Mouse (Mus musculus): Measurements from ENCODE around the gene Klf9.

Gene Klf9

DNA sequence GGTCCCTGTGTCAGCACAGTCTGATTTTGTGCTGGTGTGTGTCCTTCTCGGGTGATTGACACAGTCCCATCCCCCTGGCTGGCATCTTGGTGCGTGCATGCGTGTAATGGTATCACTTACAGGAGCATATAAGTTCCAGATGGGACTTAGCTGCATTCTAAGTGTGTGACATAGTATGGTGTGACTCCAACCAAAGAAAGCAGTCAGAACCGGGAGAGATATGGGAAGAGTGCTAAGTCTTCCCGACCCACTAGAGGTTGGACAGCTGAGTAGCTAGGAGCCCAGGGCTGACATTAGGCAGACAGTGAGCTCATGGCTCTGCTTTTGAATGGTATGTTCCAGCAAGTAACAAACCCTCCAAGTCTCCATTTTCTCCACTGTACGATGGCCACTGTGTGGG is 21.9 kb downstream of the Klf9 start:
- DNase-seq (ENCODE audit: low read depth, low spot score): no peak

DNA sequence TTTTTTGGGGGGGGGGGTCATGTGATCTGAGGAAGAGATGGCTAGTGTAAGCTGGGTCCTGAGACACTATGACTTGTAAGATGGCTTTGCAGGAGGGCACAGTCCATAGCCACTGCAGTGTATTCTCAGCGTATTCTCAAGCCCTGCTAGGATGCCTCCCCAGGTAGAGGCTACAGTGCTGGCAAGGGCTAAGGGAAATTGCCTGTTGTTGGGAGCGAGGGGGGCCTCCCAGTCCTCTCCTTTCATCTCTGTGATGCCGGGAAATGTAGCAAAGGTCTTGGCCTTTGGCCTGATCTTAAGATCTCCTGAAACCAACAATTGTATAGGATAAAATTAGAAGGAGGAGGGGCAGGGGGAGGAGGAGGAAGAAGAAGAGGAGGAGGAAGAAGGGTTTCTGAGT is 22.3 kb downstream of the Klf9 start:
- no peak for DNase-seq (ENCODE audit: low read depth, low spot score)

DNA sequence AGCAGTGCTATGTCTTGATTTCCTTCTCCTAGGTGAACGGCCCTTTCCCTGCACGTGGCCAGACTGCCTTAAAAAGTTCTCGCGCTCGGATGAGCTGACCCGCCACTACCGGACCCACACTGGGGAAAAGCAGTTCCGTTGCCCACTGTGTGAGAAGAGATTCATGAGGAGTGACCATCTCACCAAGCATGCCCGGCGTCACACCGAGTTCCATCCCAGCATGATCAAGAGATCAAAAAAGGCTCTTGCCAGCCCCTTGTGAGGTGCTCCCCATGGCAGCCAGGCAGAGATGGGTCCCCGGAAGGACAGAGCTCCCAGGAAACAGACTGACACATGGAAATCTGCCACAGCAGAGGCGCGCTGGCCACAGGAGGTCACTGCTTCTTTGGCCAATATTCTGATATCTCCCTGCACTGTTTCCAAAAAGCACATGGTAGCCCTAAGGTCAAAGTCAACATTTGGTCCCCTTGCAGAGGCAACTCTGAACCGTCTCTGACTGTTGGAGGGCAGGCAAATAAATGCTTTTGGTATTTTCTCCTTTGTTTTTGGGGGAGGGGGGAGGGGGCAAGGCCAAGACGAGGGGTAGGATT is 23.7 kb downstream of the Klf9 start:
- DNase-seq (ENCODE audit: low read depth, low spot score): no peak

DNA sequence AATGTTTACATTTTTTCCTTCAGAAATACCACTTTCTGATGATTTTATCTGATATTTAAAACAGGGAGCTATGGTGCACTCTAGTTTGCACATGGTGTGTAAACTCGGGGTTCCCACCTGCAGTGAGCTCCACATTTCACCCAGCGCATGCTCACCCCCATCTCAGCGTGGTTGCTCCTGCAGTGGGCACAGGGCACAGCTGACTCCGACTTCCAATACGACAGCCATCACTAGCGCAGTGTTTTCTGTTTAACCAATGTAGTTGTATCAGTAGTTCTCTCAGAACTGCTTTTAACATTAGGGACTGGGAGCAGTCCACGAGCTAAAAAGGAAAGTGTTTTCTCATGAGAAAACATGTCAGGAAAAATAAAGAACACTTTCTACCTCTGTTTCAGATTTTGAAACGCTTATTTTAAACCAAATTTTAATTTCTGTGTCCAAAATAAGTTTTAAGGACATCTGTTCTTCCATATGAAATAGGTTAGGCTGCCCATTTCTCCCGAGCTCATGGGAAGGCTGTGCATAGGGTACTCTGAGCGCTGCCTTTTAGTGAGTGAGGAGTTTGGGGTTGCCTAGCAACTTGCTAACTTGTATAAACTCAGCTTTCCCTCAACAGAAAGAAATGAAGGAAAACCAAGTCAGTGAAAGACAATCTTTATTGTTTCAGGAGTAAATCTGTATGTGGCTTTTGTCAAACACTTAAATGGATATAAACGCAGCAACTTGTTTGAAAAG is 25.7 kb downstream of the Klf9 start:
- no peak for DNase-seq (ENCODE audit: low read depth, low spot score)

DNA sequence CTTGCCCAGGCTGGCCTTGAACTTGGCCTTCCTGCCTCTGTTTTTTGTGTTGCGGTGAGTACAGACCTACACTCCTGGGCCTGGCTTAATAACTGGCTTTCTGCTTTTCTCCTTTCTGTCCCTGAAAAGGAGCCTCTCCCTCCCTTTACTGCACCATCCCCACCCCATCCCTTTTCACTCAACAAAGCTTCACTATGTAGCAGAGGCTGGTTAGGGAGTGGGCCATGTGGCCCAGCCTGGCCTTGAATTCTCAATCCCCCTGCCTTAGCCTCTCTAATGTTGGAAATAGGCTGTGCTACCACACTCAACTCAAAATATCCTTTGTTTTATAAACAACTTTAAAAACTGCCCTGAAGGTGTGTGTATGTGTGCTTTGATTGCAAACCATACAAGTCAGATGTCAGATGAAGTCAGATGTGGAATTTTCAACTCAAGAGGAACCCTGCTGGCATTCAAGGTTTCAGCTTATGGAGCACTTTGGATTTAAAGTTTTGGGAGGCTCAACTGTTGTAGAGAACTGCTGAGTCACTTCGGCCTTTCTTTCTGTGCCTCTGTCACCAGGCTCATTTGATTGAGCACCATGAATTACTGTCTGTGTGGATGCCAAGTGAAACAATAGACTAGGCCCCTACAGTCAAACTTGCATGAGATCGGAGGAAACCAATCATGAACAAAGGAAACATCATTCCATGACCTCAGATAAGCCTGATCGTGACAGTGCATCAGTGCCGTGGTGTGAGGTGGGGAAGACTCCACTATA is 28.1 kb downstream of the Klf9 start:
- DNase-seq (ENCODE audit: low read depth, low spot score): no peak

DNA sequence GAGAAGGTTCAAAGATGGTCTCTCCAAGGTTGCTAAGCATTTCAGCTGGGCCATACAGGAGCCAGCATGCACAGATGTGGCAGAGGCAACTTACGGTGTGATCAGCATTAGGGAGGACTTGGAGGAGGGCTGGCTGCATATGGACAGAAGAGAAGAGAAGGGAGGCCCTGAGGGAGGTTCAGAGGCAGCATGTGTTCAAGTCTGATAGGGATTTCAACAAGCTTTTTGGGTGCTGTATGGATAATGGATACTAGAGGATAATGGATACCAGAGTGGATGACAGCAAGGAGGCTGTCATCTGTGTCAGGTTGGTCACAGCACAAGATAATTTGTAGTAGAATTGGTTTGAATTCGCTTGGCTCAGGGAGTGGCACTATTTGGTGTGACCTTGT is 28.6 kb downstream of the Klf9 start:
- DNase-seq (ENCODE audit: low read depth, low spot score): no peak

DNA sequence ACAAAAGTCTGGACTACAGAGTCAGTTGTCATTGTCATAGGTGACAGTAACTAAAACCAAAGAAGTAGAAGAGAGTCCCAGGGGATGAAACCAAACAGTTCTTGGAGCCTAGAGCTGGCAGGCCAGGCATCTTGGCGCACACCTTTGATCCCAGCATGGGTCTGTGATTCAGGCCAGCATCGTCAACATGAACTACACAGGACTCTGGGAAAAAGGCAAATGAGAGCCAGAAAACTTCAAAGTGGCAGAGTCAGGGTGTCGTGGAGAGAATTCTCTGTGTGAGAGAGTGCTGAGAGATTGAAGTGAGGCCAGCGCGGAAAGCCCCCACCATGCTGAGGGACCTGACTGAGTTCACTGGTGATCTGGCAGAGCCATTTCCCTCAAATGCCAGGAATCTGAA is 29.4 kb downstream of the Klf9 start:
- DNase-seq (ENCODE audit: low read depth, low spot score): no peak

DNA sequence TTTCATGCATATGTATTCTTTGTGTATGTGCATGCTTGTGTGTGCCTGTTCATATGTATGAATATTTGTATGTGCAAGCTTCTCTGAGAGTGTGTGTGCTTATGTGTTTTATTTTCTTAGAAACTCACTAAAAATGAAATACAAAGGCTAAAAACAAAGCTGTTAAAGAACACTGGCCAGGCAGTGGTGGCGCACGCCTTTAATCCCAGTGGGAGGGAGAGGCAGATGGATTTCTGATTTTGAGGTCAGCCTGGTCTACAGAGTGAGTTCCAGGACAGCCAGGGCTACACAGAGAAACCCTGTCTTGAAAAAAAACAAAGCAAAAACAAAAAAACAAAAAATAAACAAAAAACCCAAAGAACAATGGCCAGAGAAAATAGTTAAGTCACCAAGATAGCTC is 30.1 kb downstream of the Klf9 start:
- no peak for DNase-seq (ENCODE audit: low read depth, low spot score)

DNA sequence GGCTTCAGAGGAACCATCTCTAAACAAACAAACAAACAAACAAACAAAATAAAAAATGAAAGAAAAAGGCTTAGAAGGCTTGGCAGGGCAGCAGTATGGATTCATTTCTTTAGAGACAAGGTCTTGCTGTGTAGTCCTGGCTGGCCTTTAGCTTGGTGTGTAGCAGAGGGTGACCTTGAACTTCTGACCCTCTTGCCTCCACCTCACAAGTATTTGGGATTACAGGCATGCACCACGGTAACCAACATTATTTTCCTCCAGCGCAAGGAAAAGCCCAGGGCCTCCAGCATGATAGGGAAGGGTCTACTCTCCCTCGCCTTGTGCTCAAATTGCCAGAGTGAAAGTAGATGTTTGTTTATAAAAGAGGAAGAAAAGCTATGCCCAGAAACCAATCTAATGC is 34.1 kb downstream of the Klf9 start:
- no peak for DNase-seq (ENCODE audit: low read depth, low spot score)

DNA sequence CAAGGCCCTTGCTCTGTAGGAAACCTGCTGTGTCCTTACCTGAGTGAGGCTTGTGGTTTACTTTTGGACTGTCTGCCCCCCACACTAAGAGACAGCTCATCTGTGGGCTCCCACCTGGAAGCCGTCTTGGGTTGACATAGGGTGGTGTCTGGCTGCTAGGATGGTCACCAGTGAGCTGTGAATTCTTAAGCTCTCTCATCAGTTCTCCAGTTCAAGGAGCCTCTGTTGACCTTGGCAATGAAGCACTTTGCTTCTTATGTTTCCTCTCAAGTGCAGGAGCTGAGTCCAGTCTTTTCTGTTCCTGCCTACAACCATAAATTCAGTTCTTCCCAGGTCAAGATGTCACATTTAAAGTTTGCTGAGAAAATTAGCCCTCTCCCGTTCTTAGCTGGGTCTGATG is 34.5 kb downstream of the Klf9 start:
- DNase-seq (ENCODE audit: low read depth, low spot score): no peak

DNA sequence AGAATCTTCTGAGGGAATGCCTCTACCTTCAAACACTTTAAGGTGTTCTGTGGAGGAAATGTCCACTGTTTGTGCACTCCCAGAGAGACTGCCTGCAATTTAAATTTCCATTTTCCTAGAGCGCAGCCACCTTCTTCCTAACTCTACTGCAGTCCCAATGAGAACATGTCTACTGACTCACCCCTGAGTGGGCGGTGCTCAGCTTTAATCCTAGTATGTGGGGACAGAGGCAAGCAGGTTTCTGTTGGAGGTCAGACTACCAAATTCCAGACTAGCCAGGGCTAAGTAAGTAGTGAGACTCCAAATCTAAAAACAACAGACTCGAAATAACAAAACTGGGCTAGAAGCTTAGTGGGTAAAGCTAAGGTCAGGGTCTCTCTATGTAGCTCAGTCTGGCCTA is 37.5 kb downstream of the Klf9 start:
- DNase-seq (ENCODE audit: low read depth, low spot score): no peak

DNA sequence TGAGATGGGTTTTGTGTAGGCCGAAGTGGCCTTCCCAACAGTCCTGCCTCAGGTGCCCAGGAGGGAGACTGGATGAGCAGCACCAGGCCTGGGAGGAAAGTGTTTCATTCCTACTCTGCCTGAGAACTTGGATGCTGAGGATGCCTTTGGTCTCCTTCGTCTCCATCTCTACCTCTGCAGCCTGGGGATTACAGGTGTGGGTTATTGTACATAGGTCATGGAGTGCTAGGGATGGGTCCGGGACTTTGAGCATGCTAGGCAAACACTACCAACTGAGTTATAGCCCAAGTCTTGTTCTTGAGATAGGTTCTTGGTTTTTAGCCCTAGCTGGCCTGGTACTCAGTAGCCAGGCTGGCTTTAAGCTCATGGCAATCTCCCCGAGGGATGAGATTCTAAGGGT is 42.5 kb downstream of the Klf9 start:
- DNase-seq (ENCODE audit: low read depth, low spot score): no peak

DNA sequence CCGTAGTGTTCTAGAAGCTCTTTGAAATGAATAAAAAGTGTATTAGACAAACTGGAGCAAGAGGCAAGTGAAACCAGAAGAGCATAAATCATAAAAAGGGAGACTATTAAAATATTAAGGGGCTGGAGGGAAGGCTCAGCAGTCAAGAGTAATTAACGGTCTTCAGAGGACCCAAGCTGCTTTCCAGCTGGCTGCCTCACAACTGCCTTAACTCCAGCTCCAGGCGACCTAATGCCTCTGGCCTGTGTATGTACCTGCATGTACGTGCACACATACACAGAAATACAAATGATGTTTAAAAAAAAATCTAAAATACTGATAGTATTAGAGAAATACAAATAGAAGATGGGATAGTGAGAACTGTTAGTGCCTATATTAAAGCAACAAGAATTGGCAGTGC is 43.0 kb downstream of the Klf9 start:
- no peak for DNase-seq (ENCODE audit: low read depth, low spot score)

DNA sequence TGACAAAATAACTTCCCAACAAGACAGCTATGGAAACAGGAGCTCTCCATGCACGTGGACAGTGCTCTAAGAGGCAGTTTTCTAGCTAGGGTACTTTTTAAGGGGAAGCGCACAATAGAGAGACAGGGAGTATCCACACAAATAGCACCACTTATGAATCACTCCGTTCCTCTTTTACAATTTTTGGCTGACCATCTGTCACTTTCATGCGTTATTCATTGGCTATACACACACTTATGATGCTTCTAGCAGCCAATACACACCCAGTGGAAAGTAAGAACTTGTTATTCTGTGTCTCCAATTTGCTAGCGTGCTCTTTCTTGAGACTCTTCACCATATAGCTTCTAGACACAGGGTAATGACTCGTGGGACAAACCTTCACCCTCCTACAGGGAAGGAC is 46.7 kb downstream of the Klf9 start:
- DNase-seq (ENCODE audit: low read depth, low spot score): no peak

DNA sequence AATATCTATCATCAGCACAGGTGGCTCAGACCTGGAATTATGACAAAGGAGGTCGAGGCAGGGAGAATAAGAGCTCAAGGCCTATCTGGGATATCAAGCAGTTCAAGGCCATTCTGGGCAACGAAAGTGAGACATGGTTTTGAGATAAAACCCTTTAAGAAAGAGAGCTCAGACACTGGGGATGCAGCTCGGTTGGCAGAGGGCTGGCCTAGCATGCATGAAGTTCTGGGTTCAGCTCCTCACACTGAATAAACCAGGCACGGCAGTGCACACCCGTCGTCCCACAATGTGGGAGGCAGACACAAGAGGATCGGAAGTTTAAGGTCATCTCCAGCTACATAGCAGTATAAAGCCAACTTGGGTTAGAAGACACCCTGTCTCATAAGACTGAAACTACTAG is 48.0 kb downstream of the Klf9 start:
- DNase-seq (ENCODE audit: low read depth, low spot score): no peak

DNA sequence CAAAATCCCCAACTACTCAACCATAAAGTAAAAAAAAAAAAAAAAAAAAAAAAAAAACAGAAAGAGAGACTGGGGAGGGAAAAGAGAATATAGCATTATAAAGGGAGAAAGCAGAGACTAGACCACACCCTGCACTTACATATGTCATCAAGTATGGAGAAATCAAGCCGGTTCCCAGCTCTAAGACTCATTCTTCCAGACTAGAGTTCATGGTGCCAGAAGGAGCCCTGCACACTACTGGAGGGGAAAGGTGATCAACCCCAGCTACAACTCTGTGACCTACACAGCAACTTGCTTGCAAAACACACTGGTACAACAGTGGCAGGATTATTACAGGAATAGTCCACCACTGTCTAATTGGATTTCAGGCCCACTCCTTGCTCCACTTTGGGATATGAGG is 48.7 kb downstream of the Klf9 start:
- DNase-seq (ENCODE audit: low read depth, low spot score): no peak

DNA sequence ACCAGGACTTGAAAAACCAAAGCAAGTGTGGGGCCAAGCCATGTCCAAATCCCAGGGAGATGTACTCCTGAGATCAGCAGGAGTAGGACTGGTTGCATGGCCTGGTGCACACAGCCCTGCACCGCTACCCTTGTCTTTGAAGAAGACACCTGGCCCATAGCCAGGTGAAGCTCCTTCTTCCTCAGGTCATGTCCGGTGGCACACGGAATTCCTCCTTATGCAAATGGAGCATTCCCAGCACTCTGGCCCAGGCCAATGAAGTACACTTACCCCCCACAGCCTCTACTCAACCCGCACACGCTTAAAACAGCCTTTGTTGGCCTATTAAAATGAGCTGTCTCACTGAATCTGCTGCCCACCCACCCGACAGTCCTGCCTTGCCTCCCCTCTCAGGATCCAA is 50.5 kb downstream of the Klf9 start:
- DNase-seq (ENCODE audit: low read depth, low spot score): no peak

DNA sequence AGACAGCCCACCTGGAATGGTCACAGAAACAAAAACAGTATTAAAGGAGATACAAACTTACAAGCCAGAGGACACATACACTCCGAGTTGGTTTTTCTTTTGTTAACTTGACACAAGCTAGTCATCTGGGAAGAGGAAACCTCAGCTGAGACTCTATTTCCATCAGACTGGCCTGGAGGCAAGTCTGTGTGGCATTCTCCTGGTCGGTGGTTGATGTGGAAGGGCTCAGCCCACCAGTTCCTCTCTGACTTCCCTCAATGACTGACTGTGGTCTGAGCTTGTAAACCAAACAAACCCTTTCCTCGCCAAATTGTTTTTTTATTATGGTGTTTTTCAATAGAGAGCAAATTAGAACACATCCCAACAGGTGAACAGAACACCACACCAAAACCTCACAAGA is 52.0 kb downstream of the Klf9 start:
- DNase-seq (ENCODE audit: low read depth, low spot score): no peak

DNA sequence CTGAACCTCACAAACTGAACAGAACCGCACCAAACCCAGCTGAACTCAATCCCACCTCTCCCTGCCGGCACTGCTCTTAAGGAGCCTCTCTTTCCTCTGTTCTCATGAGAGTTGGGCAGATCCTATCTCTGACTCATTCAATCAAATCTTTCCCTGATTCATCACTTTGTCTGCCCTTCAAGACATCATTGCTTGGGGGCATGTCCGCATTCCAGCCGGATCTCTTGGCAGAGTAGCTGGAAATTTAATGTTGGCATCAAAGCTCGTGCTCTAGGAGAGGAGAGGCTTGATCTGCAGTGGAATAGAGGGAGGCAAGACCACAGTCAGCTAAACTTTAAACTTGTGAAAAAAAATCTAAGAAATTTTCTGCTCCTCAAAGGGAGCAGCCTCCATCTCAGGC is 61.1 kb downstream of the Klf9 start:
- no peak for DNase-seq (ENCODE audit: low read depth, low spot score)

DNA sequence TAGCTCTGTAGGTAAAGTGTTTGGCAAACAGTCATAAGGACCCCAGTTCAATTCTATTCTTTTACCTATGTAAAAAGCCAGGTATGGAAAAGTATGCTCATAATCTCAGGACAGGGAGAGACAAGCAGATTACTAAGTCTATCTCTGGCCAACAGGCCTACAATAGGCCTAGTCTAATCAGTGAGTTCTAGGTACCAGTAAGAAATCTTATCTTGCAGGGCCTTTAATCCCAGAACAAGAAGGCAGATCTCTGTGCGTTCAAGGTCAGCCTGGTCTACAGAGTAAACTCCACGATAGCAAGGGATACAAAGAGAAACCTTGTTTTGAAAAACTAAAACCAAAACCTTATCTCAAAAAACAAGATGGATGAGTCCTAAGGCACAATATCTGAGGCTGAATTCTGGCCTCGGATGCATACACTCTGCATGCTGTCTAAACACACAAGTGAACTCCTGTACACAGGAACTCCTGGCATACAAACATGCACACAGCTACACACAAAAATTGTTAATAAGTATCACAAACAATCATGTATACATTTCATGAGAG is 62.6 kb downstream of the Klf9 start:
- no peak for DNase-seq (ENCODE audit: low read depth, low spot score)

DNA sequence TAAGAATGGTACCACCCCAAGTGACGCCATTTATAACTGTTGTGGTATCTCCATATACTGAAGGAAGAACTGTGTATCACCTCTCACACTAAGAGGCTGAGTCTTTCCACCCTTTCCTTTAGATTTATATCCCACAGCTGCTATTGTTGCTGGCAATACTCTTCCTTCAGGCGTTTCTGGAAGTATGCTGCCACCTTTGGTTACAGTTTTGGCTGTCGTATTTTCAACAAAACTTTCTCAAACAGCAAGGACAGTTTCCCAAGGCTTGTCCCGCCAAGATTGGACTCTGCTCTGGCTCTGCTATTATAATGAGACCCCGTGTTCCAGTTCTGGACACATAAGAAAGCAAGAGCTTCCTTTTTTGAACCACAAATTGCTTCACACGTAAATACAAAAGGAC is 70.3 kb downstream of the Klf9 start:
- no peak for DNase-seq (ENCODE audit: low read depth, low spot score)

DNA sequence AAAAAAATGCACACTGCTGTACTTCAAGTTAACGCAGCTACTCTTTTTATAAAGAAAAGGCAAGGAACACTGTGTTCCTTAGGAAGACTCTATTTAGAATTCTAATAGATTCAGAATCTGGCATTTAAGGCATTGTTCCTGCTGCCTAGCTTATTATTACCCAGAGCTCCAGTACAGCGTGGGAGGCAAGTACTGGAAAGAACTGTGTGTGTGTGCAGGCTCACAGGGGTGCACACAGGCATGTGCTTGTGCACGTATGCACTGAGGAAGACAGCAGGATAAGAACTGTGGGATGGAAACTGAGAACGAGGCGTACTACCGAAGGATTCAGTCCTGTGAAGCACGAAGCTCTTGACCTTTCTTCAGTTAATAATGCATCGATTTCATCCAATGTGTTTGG is 73.3 kb downstream of the Klf9 start:
- no peak for DNase-seq (ENCODE audit: low read depth, low spot score)
